Mouse (Mus musculus) embryonic fibroblast, embryonic 13.5 days (primary cell): ENCODE measurements around the gene Gm21915.

ENCODE experiments used
- CTCF ChIP-seq: IDR thresholded peaks from 2 replicates; pipeline ENCODE4 v1.5.1; 2011; ENCODE audit warnings: mild to moderate bottlenecking, control low read depth, low read length, moderate library complexity, borderline replicate concordance; ENCODE audit not compliant: insufficient read depth
- POLR2A ChIP-seq: IDR thresholded peaks from 2 replicates; pipeline ENCODE4 v1.6.1; 2011; ENCODE audit warnings: low read depth, mild to moderate bottlenecking, control low read depth, low read length, moderate library complexity

GRCm38 (mm10) chr9:40642470-40643220 lies 27.8 kb upstream of the Gm21915 start:
- no peak for TF ChIP-seq CTCF
- no peak for TF ChIP-seq POLR2A
